7 mouse cellular contexts compared by ENCODE assay signal in the genomic region with DNA sequence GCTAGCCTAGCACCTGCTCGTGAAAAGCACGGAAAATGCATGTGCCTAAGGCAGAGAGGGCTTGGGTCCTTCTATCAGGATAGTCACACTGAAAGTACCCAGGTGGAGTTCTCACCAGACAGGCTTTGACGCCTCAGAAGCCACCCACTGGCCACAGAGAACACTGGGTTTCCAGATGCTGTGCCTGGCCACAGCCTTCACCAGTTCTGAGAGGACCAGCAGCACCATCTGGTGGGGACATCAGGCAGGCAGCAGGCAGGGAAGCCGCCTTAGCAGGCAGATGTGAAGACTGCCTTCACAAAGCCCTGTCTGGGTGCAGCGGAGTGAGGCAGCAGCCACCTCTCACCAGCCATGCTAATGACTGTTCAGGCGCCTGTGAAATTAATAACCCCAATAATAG. TPM values are rescaled to one million over a fixed set of nuclear protein-coding genes. Genes with fewer than 3 reads are reported as not detected.
DNase-seq lines count a peak whose midpoint lies in the region; ATAC-seq lines count a peak whose summit lies in the region.

No protein-coding gene starts in this region.

- no peak overlapping the region for H3K9ac ChIP-seq in embryonic facial prominence, embryonic 12.5 days
- no peak overlapping the region for H3K9ac ChIP-seq in kidney, embryonic 15.5 days

- DNase-seq in adrenal gland, postnatal 14 days: peak; percentile 84
- peak; percentile 90 for DNase-seq in heart, embryonic 10.5 days (ENCODE audit: low spot score)
- peak; percentile 65 for DNase-seq in liver
- DNase-seq in naive thymus-derived CD4-positive, alpha-beta T cell, adult 2 months (ENCODE audit: low read depth): peak; percentile 61
- peak; percentile 42 to 75 for DNase-seq in spleen, postnatal 4 days (ENCODE audit: low spot score in 2 of 2)

- no peaks in the 10 kb centered on the region for H3K36me3 ChIP-seq in embryonic facial prominence, embryonic 12.5 days
- H3K36me3 ChIP-seq in heart, embryonic 10.5 days: no peaks in the 10 kb centered on the region
- H3K36me3 ChIP-seq in kidney, embryonic 15.5 days: no peaks in the 10 kb centered on the region

- no peaks in the 10 kb centered on the region for H3K9me3 ChIP-seq in embryonic facial prominence, embryonic 12.5 days
- H3K9me3 ChIP-seq in heart, embryonic 10.5 days: no peaks in the 10 kb centered on the region
- H3K9me3 ChIP-seq in kidney, embryonic 15.5 days (replicated peaks): no peaks in the 10 kb centered on the region

- no peaks in the 10 kb centered on the region for H3K4me1 ChIP-seq in embryonic facial prominence, embryonic 12.5 days
- H3K4me1 ChIP-seq in heart, embryonic 10.5 days: peaks cover 6% of the 10 kb centered on the region; the same call in 1 of the 2 replicates
- peaks cover 28% of the 10 kb centered on the region; the same call in 1 of the 2 replicates for H3K4me1 ChIP-seq in kidney, embryonic 15.5 days

- no peak overlapping the region for H3K4me2 ChIP-seq in embryonic facial prominence, embryonic 12.5 days (replicated peaks)
- H3K4me2 ChIP-seq in kidney, embryonic 15.5 days: no peak overlapping the region

- peak; percentile 71 for ATAC-seq in embryonic facial prominence, embryonic 12.5 days (ENCODE audit: insufficient number of reproducible peaks, insufficient read depth, low FRiP score, low TSS enrichment)
- ATAC-seq in kidney, embryonic 15.5 days (replicated peaks; ENCODE audit: low FRiP score): peak; percentile 84

- H3K27me3 ChIP-seq in embryonic facial prominence, embryonic 12.5 days: no peaks in the 10 kb centered on the region
- H3K27me3 ChIP-seq in heart, embryonic 10.5 days (ENCODE audit: insufficient read depth, poor library complexity, severe bottlenecking): 0 out of 2 replicates have a peak, but pooled peaks cover 5% of the 10 kb centered on the region
- H3K27me3 ChIP-seq in kidney, embryonic 15.5 days: no peaks in the 10 kb centered on the region

- H3K27ac ChIP-seq in embryonic facial prominence, embryonic 12.5 days: no peak overlapping the region
- H3K27ac ChIP-seq in heart, embryonic 10.5 days: no peak overlapping the region
- H3K27ac ChIP-seq in kidney, embryonic 15.5 days: no peak overlapping the region

- no peak overlapping the region for H3K4me3 ChIP-seq in embryonic facial prominence, embryonic 12.5 days
- H3K4me3 ChIP-seq in heart, embryonic 10.5 days: no peak overlapping the region
- no peak overlapping the region for H3K4me3 ChIP-seq in kidney, embryonic 15.5 days (replicated peaks)

- WGBS in embryonic facial prominence, embryonic 12.5 days: 32% methylated on average over 6 of the region's 6 CpGs
- 36% methylated on average over 6 of the region's 6 CpGs for WGBS in heart, embryonic 10.5 days
- WGBS in kidney, embryonic 15.5 days: 31% methylated on average over 6 of the region's 6 CpGs

RNA-seq across cellular contexts. Expression of a gene that starts 40.7 kb away (rescaled TPM):
- total RNA-seq in adrenal gland, postnatal 14 days (2021): 66.7 and 81.4 TPM in 2 replicates
- 73.3 and 74.1 TPM in 2 replicates for polyA plus RNA-seq in embryonic facial prominence, embryonic 12.5 days (2016; fragmentation: Nextera tagmentation; extraction: Ambion mirVana)
- polyA plus RNA-seq in heart, embryonic 10.5 days (2016; fragmentation: Nextera tagmentation; extraction: Ambion mirVana): 38.1 and 49.2 TPM in 2 replicates
- 86.3 TPM in 2 replicates for polyA plus RNA-seq in kidney, embryonic 15.5 days (2015; fragmentation: Nextera tagmentation; extraction: Ambion mirVana)
